Mouse (Mus musculus) thymus, postnatal 14 days (tissue): ENCODE measurements at regions not wholly inside any gene's neighbourhood (a gene's known extent, or its start where the extent isn't known, plus 50 kb on each side); places are given as distances from the start of the nearest gene placed in this dataset.
"Not testable (repeated sequence)": the region's sequence is repeated elsewhere in the genome, so short reads cannot be mapped to it uniquely, and the experiment has no call there.

Experiments
- DNase-seq: peaks from one replicate; pipeline ENCODE4 v3.0.0; 2021

- no peak for DNase-seq
Observed at GRCm38 (mm10) chr19:27694478-27694877, 264.9 kb upstream of the Pum3 start.

- peak; percentile 5 for DNase-seq
Observed at GRCm38 (mm10) chr19:27693706-27694105, 264.1 kb upstream of the Pum3 start.

DNA sequence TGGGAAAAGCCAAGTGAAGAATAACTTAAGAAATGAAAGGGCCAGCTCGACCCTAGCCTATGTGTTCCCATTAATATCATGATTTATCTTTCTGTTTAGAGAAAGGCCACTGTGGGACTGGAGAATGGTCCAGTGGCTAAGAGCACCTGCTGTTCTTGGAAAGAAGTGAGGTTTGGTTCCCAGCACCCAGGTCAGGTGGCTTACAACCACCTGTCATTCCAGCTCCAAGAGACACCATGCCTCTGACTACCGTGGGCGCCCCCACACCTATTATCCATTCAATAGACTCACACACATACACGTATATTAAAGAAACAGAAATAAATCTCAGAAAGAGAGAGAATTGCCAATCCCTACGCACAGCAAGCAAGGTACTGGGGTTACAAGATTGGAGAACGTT is 263.3 kb upstream of the Pum3 start:
- DNase-seq = no peak

GRCm38 (mm10) chr19:27683426-27683825 is 253.8 kb upstream of the Pum3 start:
- DNase-seq = peak; percentile 9

GRCm38 (mm10) chr19:27679427-27679826 is 249.8 kb upstream of the Pum3 start:
- no peak for DNase-seq

GRCm38 (mm10) chr19:27672679-27673190 is 243.1 kb upstream of the Pum3 start:
- no peak for DNase-seq

- DNase-seq = no peak
Observed at GRCm38 (mm10) chr19:27663296-27663695, 233.7 kb upstream of the Pum3 start.

- DNase-seq = no peak
Observed at GRCm38 (mm10) chr19:27641001-27641400, 211.4 kb upstream of the Pum3 start.

GRCm38 (mm10) chr19:27633105-27633504 is 203.5 kb upstream of the Pum3 start:
- no peak for DNase-seq

DNA sequence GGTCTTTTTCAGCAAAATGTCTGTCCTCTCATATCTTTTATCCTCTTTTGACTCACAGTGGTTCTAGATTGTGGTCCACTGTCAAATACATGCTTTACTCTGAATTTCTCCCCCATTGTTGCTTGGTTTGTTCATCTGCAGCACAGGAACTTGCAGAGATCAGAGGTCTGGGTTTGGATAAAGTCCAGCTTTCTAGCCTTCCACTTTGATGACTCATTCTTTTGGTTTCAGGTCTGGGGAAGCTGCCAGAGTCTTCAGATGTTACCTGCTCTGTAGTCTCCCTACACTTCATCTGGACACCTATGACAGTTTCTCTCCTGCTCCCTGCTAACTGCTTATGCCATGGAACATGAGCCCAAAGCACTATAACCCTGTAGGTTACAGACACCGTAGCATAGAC is 198.0 kb upstream of the Pum3 start:
- no peak for DNase-seq

DNA sequence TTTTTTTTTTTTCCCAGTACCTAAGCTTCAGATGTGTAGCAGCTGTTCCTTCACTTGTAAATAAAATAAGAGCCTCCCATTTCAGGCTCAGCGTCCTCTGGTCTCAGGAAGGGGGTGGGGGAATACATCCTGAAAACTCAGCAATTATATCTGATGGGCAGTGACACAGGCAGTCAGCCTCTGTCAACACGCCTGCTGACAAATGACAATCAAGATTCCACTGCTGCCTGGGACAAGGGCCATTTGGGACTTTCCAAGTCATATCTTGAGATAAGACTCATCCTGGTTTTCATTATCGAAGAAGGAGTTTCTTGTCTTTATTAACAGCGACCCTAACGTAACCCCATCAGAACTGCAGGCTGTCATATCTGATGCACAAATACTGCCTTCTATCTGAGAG is 187.9 kb upstream of the Pum3 start:
- no peak for DNase-seq

GRCm38 (mm10) chr19:27606933-27607332 is 177.3 kb upstream of the Pum3 start:
- no peak for DNase-seq

- no peak for DNase-seq
Observed at GRCm38 (mm10) chr19:27603296-27603695, 173.7 kb upstream of the Pum3 start.

DNA sequence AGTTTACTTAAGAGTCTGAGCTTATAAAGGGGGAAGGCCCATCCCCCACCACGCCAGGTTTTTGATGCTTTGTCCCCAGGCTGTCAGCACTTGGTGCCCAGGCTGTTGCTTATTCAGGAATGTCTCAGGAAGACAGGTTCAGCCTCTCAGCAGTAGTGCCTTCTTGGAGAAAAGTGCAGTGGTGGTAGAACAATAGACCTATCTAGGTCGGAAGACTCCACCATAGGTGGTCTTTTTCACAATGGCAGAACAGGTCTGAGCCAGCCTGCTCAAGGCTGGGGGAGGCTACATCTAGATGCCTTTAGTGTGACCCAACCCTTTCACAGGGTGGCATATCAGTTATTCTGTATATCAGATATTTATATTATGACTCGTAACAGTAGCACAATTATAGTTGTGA is 171.9 kb upstream of the Pum3 start:
- DNase-seq = no peak

DNA sequence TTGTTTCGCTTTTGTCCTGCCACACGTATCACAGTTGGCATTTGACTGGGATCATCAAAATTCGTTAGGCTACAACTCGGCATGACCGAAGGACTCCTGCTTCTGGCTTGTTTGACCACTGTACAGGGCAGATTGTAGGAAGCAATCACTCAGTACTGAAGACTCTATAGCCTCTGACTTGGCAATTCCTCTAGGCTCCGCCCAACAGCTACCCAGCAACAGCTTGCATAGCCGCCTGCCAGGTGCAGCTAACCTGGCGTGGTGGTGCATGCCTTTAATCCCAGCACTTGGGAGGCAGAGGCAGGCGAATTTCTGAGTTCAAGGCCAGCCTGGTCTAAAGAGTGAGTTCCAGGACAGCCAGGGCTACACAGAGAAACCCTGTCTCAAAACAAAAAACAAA is 170.8 kb upstream of the Pum3 start:
- not testable (repeated sequence) for DNase-seq

DNA sequence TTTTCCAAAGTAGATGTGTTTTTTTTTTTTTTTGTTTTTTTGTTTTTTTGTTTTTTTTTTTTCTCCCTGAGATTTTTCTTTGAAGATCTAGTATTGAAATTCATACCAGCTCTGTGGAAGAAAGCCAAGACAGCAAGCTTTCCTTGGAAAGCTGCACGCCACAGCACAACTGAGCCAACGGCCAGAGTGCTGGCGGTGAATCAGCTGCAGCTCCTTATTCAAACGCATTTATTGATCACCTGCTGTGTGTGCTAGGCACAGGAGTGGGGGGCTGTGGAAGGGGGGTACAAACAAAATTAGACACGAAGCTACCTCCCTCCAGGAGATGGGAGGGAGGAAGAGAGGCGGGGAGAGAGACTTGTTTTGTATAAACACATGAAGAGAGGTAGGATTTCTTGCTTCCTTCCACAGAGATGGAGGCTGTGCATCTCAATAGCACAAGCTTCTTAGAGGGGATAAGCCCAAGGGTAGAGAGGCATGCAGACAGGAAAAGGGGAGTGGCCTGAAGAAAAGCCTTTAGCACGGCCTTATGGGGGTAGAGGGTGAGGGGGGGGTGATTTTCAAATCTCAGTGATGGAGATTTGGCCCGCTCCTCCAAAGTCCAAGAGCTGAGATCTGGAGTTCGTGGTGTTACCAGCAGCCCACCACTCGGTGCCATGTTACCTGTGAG is 170.1 kb upstream of the Pum3 start:
- DNase-seq = no peak

DNA sequence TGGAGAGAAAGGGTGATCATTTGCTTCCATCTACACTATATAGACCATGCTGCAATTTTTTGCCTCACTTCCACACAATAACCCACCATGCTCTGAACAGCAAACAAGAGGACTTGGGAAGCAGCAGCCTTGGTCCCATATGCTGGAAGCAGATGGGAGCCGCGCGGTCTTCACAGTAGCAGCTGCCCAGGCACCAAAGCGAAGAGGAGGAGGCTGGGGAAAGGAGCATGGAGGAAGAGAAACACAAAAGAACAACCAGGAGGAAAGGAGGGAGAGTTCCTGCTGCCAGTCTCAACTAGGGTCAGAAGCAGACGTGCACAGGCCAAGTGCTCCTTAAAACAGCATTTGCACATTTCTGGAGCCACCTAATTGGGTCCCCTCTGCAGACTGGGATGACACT is 168.7 kb upstream of the Pum3 start:
- DNase-seq = no peak

- no peak for DNase-seq
Observed at GRCm38 (mm10) chr19:27585566-27585965, 155.9 kb upstream of the Pum3 start.

DNA sequence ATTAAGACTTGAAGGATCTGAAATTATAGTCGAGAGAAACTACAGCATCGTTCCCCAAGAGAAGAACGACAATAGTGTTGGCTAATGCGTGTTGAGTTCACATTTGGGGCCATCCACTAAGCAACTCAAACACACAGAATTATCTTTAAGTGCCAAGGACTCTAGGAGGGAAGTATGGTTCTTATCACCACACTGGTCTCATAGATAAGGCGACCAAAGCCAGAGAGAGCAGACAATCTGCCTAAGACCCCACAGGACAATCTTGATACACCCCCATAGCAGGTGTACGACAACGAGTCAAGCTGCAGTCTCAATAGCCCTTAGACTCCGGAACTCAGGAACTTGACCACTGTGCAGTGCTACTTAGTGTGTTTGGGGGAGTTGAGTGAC is 152.5 kb upstream of the Pum3 start:
- no peak for DNase-seq

- no peak for DNase-seq
Observed at GRCm38 (mm10) chr19:27581362-27582110, 151.9 kb upstream of the Pum3 start.

DNA sequence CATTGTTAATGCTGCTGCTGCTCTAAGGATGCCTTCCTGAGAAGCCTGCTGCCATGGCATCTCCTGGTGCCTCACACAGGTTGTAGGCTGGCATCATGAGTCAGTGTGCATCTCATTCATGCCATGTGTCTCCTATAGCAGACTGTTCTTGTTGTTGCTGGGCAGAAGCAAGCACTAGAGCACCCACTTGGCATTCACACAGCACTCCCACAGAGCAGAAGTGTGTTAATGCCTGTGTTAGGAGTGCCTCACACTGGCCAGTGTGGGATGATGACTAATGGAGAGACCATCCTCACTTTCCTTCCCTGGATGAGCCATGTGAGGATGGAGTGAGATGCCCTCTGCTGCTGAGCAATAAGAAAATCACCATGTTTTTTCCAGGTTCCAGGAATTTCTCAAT is 146.9 kb upstream of the Pum3 start:
- no peak for DNase-seq

DNA sequence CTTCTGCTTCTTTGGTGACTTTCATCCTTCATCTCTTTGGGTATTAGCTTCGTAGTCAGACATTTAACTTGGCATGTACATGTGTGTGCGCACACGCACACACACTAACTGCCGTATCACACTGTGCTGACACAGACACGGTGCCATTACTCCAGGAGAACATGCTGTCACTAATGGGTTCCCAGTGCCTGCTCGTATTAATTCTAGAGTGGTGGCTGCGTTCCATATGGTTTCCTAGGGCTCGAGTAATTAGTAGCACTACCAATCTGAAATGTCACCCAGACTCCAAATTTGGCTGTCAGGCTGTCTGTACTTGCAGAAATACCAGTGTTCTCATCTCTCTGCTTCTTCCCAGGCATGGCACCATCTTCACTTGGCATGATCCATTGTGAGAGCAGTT is 137.3 kb upstream of the Pum3 start:
- no peak for DNase-seq

GRCm38 (mm10) chr19:27566060-27566459 is 136.4 kb upstream of the Pum3 start:
- DNase-seq = no peak

DNA sequence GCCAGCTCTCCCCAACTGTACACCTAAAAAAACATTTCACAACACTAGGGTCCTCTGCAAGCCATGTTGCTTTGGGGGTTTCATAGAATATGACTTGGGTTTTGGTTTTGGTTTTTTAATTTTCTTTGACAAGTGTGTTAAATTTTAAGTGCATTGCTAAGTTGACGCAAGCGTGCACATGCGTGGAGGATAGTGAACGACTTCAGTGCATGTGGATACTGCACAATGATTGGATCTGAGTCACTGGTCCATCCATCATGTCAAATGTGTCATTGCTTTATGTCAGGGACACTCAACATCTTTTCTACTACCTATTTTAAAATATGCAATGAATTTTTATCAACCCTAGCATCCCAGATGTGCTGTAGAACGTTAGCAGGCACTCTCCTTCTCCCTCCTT is 134.5 kb upstream of the Pum3 start:
- no peak for DNase-seq

GRCm38 (mm10) chr19:27563592-27563991 is 134.0 kb upstream of the Pum3 start:
- DNase-seq = no peak
